ENCODE assay signal across 8 mouse cellular contexts in genomic region chr1:155146572-155146980, GRCm38 (mm10). TPM values are rescaled to one million over a fixed set of nuclear protein-coding genes. Genes with fewer than 3 reads are reported as not detected.
DNase-seq lines count a peak whose midpoint lies in the region; ATAC-seq and TF ChIP-seq lines count a peak whose summit lies in the region.

TSS of gene Mr1 (minus strand) at chr1:155146814.

- H3K4me3 ChIP-seq in heart, adult 2 months = peak within 1 kb of the TSS; percentile 49
- peak within 1 kb of the TSS; percentile 94 for H3K4me3 ChIP-seq in kidney, adult 2 months (ENCODE audit: insufficient read depth, low read depth, low read length)
- peak within 1 kb of the TSS; percentile 61 for H3K4me3 ChIP-seq in lung, embryonic 16.5 days (ENCODE audit: low read length)

- intact Hi-C loops in heart, adult 2 months (cut with DNase I) = no loop called here

- no peaks in the 10 kb centered on the region for H3K27me3 ChIP-seq in heart, adult 2 months (ENCODE audit: control insufficient read depth, insufficient read depth, low read length)
- no peaks in the 10 kb centered on the region for H3K27me3 ChIP-seq in kidney, adult 2 months (replicated peaks; ENCODE audit: control insufficient read depth, insufficient read depth, low read length)
- no peaks in the 10 kb centered on the region for H3K27me3 ChIP-seq in lung, embryonic 16.5 days (ENCODE audit: control insufficient read depth, insufficient read depth, low read depth, low read length)

- TF ChIP-seq CTCF in heart, adult 2 months (IDR thresholded peaks at IDR 0.05) = no peak
- no peak for TF ChIP-seq CTCF in kidney, adult 2 months (conservative IDR thresholded peaks at IDR 0.05; ENCODE audit: insufficient read depth, insufficient read length, low read depth, low read length)

- peak within 1 kb of the TSS; percentile 89 for H3K9ac ChIP-seq in heart, adult 2 months (ENCODE audit: low read depth, low read length)
- peak within 1 kb of the TSS; percentile 67 for H3K9ac ChIP-seq in lung, embryonic 16.5 days (ENCODE audit: low read length)

- 13% methylated on average over 8 of the region's 8 CpGs for WGBS in heart, adult 2 months
- WGBS in kidney, adult 2 months = 6% methylated on average over 8 of the region's 8 CpGs
- WGBS in lung, embryonic 16.5 days = 24% methylated on average over 8 of the region's 8 CpGs

- peak within 1 kb of the TSS; percentile 55 for H3K4me2 ChIP-seq in lung, embryonic 16.5 days (ENCODE audit: low read depth, low read length)

- H3K9me3 ChIP-seq in lung, embryonic 16.5 days (ENCODE audit: control insufficient read depth, low read length) = no peaks in the 10 kb centered on the region

- peak; percentile 39 to 47 for DNase-seq in cerebellum, postnatal 14 days
- DNase-seq in cerebellum, postnatal 4 days (ENCODE audit: low spot score in 2 of 2) = no peak
- DNase-seq in CD8-positive naive resting alpha-beta T cell, adult 2 months (ENCODE audit: low read depth in 2 of 2, low spot score in 2 of 2) = peak; percentile 31 to 72
- DNase-seq in c-Kit-positive CD71-positive TER-119-positive erythroid progenitor cells, embryonic 14.5 days (ENCODE audit: low spot score) = peak; percentile 43
- DNase-seq in heart, adult 2 months = peak in 1 of 2 experiments; percentile 57
- DNase-seq in kidney, adult 2 months = peak; percentile 71
- peak; percentile 85 for DNase-seq in skeletal muscle tissue, adult 2 months (ENCODE audit: low read depth, low spot score)

- ATAC-seq in lung, embryonic 16.5 days (ENCODE audit: low read depth) = peak; percentile 94

- H3K27ac ChIP-seq in heart, adult 2 months = peak within 1 kb of the TSS; percentile 79
- H3K27ac ChIP-seq in kidney, adult 2 months (ENCODE audit: insufficient read depth, low read depth, low read length) = peak within 1 kb of the TSS; percentile 20
- peak within 1 kb of the TSS; percentile 76 for H3K27ac ChIP-seq in lung, embryonic 16.5 days (ENCODE audit: low read length)

- TF ChIP-seq POLR2A in heart, adult 2 months (IDR thresholded peaks at IDR 0.05; ENCODE audit: insufficient read depth, low read depth, low read length) = peak; percentile 45; the same call in 1 of the 2 replicates
- TF ChIP-seq POLR2A in kidney, adult 2 months (IDR thresholded peaks at IDR 0.05; ENCODE audit: low read depth, low read length) = no peak

- peaks cover 2% of the 10 kb centered on the region; the same call in 1 of the 2 replicates for H3K4me1 ChIP-seq in heart, adult 2 months (ENCODE audit: control insufficient read depth, insufficient read depth, low read length)
- peaks cover 3% of the 10 kb centered on the region; the same call in 1 of the 2 replicates for H3K4me1 ChIP-seq in kidney, adult 2 months (ENCODE audit: control insufficient read depth, insufficient read depth, low read length)
- H3K4me1 ChIP-seq in lung, embryonic 16.5 days (replicated peaks; ENCODE audit: control insufficient read depth, insufficient read depth, low read length) = peaks cover 5% of the 10 kb centered on the region; the same call in 1 of the 2 replicates

- no peak for TF ChIP-seq EP300 in heart, adult 2 months (IDR thresholded peaks at IDR 0.05; ENCODE audit: insufficient read depth, low read depth, low read length)

- no peaks in the 10 kb centered on the region for H3K36me3 ChIP-seq in heart, adult 2 months (ENCODE audit: control insufficient read depth, insufficient read depth, low read length)
- no peaks in the 10 kb centered on the region for H3K36me3 ChIP-seq in kidney, adult 2 months (ENCODE audit: control insufficient read depth, insufficient read depth, low read length)
- no peaks in the 10 kb centered on the region for H3K36me3 ChIP-seq in lung, embryonic 16.5 days (ENCODE audit: control insufficient read depth, insufficient read depth, low read length)

- H3K79me2 ChIP-seq in heart, adult 2 months (replicated peaks; ENCODE audit: control insufficient read depth, insufficient read depth, low read length) = no peaks in the 10 kb centered on the region; the same call in 1 of the 2 replicates

RNA-seq across cellular contexts. Expression of gene Mr1, which starts in this region (rescaled TPM):
- 1 to 10 TPM; 6.5 to 6.7 TPM for total RNA-seq in heart, adult 2 months (2021)
- polyA plus RNA-seq in heart, adult 2 months (2012; rRNA removed) = 6.1 and 11.9 TPM in 2 replicates
- 3.3 and 4.5 TPM in 2 replicates for polyA plus RNA-seq in kidney, adult 2 months (2012; rRNA removed)
- 13.9 and 14.0 TPM in 2 replicates for polyA plus RNA-seq in lung, embryonic 16.5 days (2015; fragmentation: Nextera tagmentation; extraction: Ambion mirVana)

Comparison
In these comparisons a context has a peak if more than half of its experiments do, and no peak if none do; other contexts are left out.
1. DNase-seq: peak in cerebellum, postnatal 14 days (2 of 2), CD8-positive naive resting alpha-beta T cell, adult 2 months (2 of 2), c-Kit-positive CD71-positive TER-119-positive erythroid progenitor cells, embryonic 14.5 days (single experiment), kidney, adult 2 months (single experiment) and skeletal muscle tissue, adult 2 months (single experiment); none in cerebellum, postnatal 4 days (0 of 2).
2. H3K27ac ChIP-seq: peak in every context shown above with its lines; median percentile 79 in heart, adult 2 months; 76 in lung, embryonic 16.5 days; 20 in kidney, adult 2 months.
3. Peak in every context shown above with its lines, with median percentiles within 50 percentile points of each other: H3K4me3 ChIP-seq.